Mouse (Mus musculus) central nervous system, embryonic 18 days (tissue): ENCODE results near the gene Mrpl42. TPM values are rescaled to one million over a fixed set of nuclear protein-coding genes. Genes with fewer than 3 reads are reported as not detected.

Source experiments
- polyA plus RNA-seq: library from polyadenylated mRNA; depleted of rRNA; stranded (reverse); fragments of >200 nt; gene quantifications from 2 replicates; pipeline ENCODE4 v1.2.3, GENCODE M21; 2012; rRNA removed

The Mrpl42 gene
- polyA plus RNA-seq = 170 TPM in 2 replicates

GRCm38 (mm10) chr10:95501463-95502081, at the start of gene Mrpl42:
Gene Mrpl42, minus strand, starts transcription at chr10:95501940.

DNA sequence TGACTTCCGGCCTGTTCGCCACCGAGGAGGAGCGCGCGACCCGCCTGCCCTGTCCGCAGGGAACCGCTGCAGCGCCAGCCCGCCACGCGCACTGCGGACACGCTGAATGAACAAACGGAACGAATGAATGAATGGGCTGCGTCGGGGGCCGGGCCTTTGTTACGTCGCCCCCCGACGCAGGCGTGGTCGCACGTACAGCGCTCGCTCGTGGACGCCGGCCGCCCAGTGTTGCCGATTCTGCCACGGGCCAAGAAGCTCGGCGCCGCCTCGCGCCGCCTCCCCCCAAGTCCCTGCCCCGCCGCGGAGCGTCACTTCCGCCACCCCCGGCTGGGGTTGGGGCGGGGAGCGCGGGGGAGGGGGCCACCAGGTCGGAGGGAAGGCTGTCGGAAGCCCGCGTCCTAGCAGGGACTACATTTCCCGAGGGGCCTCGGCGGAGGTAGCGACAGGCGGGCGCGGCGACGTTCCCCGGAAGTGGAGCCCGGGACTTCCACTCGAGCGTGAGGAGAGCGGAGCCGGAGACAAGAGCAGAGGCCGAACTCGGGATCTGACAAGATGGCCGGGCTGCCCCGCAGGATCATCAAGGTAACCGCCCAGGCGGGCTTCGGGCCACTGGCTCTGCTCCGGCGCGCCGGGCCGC, 13.0 kb upstream of the Mrpl42 start, which contains the start of gene Ube2n:
Gene Ube2n, plus strand, starts transcription at position 490 of the 637 bp plus-strand sequence.

Other genes with a start within 250 kb of the Mrpl42 start
- gene Cradd, start 177.8 kb downstream of the Mrpl42 start, polyA plus RNA-seq = 7.7 and 8.5 TPM in 2 replicates
- 53.0 and 59.8 TPM in 2 replicates for gene Socs2, start 84.8 kb downstream of the Mrpl42 start, polyA plus RNA-seq
- gene Ube2n, start 13.2 kb upstream of the Mrpl42 start, polyA plus RNA-seq = 221 and 240 TPM in 2 replicates
- 74.9 and 75.5 TPM in 2 replicates for gene Nudt4, start 62.2 kb upstream of the Mrpl42 start, polyA plus RNA-seq
- gene Anapc15-ps, start 171.5 kb upstream of the Mrpl42 start, polyA plus RNA-seq = not detected in 2 replicates